Comparison of ENCODE assay signal across 7 mouse cellular contexts in the genomic region with DNA sequence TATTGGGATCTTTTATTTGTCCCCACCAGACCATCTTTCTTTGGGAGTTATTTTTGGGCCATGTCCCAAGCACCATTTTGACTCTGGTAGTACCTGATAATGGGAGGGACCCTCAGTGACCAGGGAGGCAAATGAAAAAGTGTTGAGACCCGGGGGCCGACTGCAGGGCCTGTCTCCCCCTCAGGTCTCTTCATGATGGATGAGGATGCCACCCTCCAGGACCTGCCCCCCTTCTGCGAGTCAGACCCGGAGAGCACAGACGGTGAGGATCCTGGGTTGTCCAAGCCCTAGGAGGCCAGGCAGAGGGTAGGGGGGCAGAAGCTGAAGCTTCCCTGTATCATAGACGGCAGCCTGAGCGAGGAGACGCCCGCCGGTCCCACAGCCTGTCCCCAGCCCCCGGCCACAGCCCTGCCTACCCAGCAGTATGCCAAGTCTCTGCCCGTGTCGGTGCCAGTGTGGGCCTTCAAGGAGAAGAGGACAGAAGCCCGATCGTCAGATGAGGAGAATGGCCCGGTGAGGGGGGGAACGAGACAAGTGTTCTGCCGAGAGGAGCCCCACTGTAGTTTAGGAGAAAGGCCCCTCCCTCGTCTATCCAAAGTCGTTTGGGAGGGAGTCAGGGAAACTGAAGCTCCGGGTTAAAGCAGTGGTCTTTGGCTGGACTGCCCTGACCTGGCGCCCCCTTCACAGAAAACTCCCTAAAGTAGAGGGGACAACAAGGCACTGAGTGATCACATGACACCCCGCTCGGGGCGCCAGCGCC. TPM values are rescaled to one million over a fixed set of nuclear protein-coding genes. Genes with fewer than 3 reads are reported as not detected.
DNase-seq lines count a peak whose midpoint lies in the region; ATAC-seq lines count a peak whose summit lies in the region.

No protein-coding gene starts in this region.

- no peak for ATAC-seq in lung, embryonic 15.5 days (ENCODE audit: borderline replicate concordance, extremely low read depth, low FRiP score, low TSS enrichment)
- ATAC-seq in intestine, embryonic 14.5 days (replicated peaks; ENCODE audit: low FRiP score, low TSS enrichment, low read depth), result no peak
- no peak for ATAC-seq in neural tube, embryonic 14.5 days (ENCODE audit: low read depth)
- ATAC-seq in frontal cortex, adult (ENCODE audit: low TSS enrichment), result no peak

- no peak for DNase-seq in lung, postnatal 14 days
- no peak for DNase-seq in intestine, embryonic 14.5 days (ENCODE audit: low spot score)
- no peak for DNase-seq in adrenal gland, postnatal 4 days (ENCODE audit: low spot score in 2 of 2)

- WGBS in lung, embryonic 15.5 days, result 19% methylated on average over 26 of the region's 26 CpGs
- WGBS in intestine, embryonic 14.5 days, result 34% methylated on average over 26 of the region's 26 CpGs
- 32% methylated on average over 25 of the region's 26 CpGs for WGBS in neural tube, embryonic 14.5 days

- H3K27ac ChIP-seq in lung, embryonic 15.5 days, result peak overlapping the region; percentile 98
- H3K27ac ChIP-seq in intestine, embryonic 14.5 days (ENCODE audit: low read depth), result peak overlapping the region; percentile 91
- peak overlapping the region; percentile 78 for H3K27ac ChIP-seq in neural tube, embryonic 14.5 days (ENCODE audit: low read depth, low read length)

- peak overlapping the region; percentile 97 for H3K4me2 ChIP-seq in lung, embryonic 15.5 days
- peak overlapping the region; percentile 82 for H3K4me2 ChIP-seq in intestine, embryonic 14.5 days (ENCODE audit: low read length)
- H3K4me2 ChIP-seq in neural tube, embryonic 14.5 days (ENCODE audit: low read depth, low read length), result peak overlapping the region; percentile 63

- H3K27me3 ChIP-seq in lung, embryonic 15.5 days, result no peaks in the 10 kb centered on the region
- H3K27me3 ChIP-seq in erythroblast, embryonic 14.5 days (ENCODE audit: control insufficient read depth), result no peaks in the 10 kb centered on the region
- no peaks in the 10 kb centered on the region for H3K27me3 ChIP-seq in intestine, embryonic 14.5 days (replicated peaks; ENCODE audit: control insufficient read depth, insufficient read depth, low read length)
- H3K27me3 ChIP-seq in neural tube, embryonic 14.5 days (ENCODE audit: control insufficient read depth, insufficient read depth, low read length), result no peaks in the 10 kb centered on the region

- peak overlapping the region; percentile 53 for H3K4me3 ChIP-seq in lung, embryonic 15.5 days
- peak overlapping the region; percentile 73 for H3K4me3 ChIP-seq in erythroblast, embryonic 14.5 days (replicated peaks)
- H3K4me3 ChIP-seq in intestine, embryonic 14.5 days (ENCODE audit: low read depth, low read length), result peak overlapping the region; percentile 47
- peak overlapping the region; percentile 33 for H3K4me3 ChIP-seq in neural tube, embryonic 14.5 days (ENCODE audit: low read depth, low read length)

- H3K36me3 ChIP-seq in lung, embryonic 15.5 days, result peaks cover 8% of the 10 kb centered on the region; the same call in 1 of the 2 replicates
- peaks cover 35% of the 10 kb centered on the region for H3K36me3 ChIP-seq in erythroblast, embryonic 14.5 days (ENCODE audit: control insufficient read depth)
- peaks cover 15% of the 10 kb centered on the region; the same call in 1 of the 2 replicates for H3K36me3 ChIP-seq in intestine, embryonic 14.5 days (ENCODE audit: control insufficient read depth, insufficient read depth, low read length)
- H3K36me3 ChIP-seq in neural tube, embryonic 14.5 days (ENCODE audit: control insufficient read depth, insufficient read depth, low read length), result 0 out of 2 replicates have a peak, but pooled peaks cover 2% of the 10 kb centered on the region

- H3K9me3 ChIP-seq in lung, embryonic 15.5 days, result no peaks in the 10 kb centered on the region
- H3K9me3 ChIP-seq in erythroblast, embryonic 14.5 days (ENCODE audit: control insufficient read depth, low read length), result no peaks in the 10 kb centered on the region
- no peaks in the 10 kb centered on the region for H3K9me3 ChIP-seq in intestine, embryonic 14.5 days (ENCODE audit: control insufficient read depth, low read length)
- H3K9me3 ChIP-seq in neural tube, embryonic 14.5 days (ENCODE audit: control insufficient read depth, low read length), result no peaks in the 10 kb centered on the region

- H3K4me1 ChIP-seq in lung, embryonic 15.5 days, result peaks cover 65% of the 10 kb centered on the region
- peaks cover 95% of the 10 kb centered on the region for H3K4me1 ChIP-seq in erythroblast, embryonic 14.5 days (ENCODE audit: control insufficient read depth)
- peaks cover 41% of the 10 kb centered on the region for H3K4me1 ChIP-seq in intestine, embryonic 14.5 days (replicated peaks; ENCODE audit: control insufficient read depth, insufficient read depth, low read length)
- H3K4me1 ChIP-seq in neural tube, embryonic 14.5 days (ENCODE audit: control insufficient read depth, insufficient read depth, low read length), result peaks cover 37% of the 10 kb centered on the region

- peak overlapping the region; percentile 69 for H3K9ac ChIP-seq in lung, embryonic 15.5 days
- peak overlapping the region; percentile 52 for H3K9ac ChIP-seq in intestine, embryonic 14.5 days (ENCODE audit: low read length)
- H3K9ac ChIP-seq in neural tube, embryonic 14.5 days (replicated peaks; ENCODE audit: low read depth, low read length), result peak overlapping the region; percentile 63

RNA-seq across cellular contexts. Expression of gene Pnkp, which starts 3.2 kb away (rescaled TPM):
- 37.6 and 37.9 TPM in 2 replicates for polyA plus RNA-seq in lung, embryonic 15.5 days (2015; fragmentation: Nextera tagmentation; extraction: Ambion mirVana)
- polyA plus RNA-seq in erythroblast, embryonic 14.5 days (2012), result 4.5 and 5.5 TPM in 2 replicates
- polyA plus RNA-seq in intestine, embryonic 14.5 days (2014; fragmentation: Nextera tagmentation; extraction: Ambion mirVana), result 26.4 and 29.7 TPM in 2 replicates
- 27.1 and 28.8 TPM in 2 replicates for polyA plus RNA-seq in neural tube, embryonic 14.5 days (2014; fragmentation: Nextera tagmentation; extraction: Ambion mirVana)
- 10 to 100 TPM; 50.8 to 54.6 TPM for total RNA-seq in adrenal gland, postnatal 4 days (2021)

RNA-seq across cellular contexts. Expression of gene Tbc1d17, which starts 4.9 kb away (rescaled TPM):
- polyA plus RNA-seq in lung, embryonic 15.5 days (2015; fragmentation: Nextera tagmentation; extraction: Ambion mirVana), result 71.3 and 74.4 TPM in 2 replicates
- polyA plus RNA-seq in erythroblast, embryonic 14.5 days (2012), result 7.7 and 10.0 TPM in 2 replicates
- 72.4 and 74.8 TPM in 2 replicates for polyA plus RNA-seq in intestine, embryonic 14.5 days (2014; fragmentation: Nextera tagmentation; extraction: Ambion mirVana)
- 92.5 and 96.4 TPM in 2 replicates for polyA plus RNA-seq in neural tube, embryonic 14.5 days (2014; fragmentation: Nextera tagmentation; extraction: Ambion mirVana)
- total RNA-seq in adrenal gland, postnatal 4 days (2021), result 10 to 100 TPM; 87.9 to 92.0 TPM

RNA-seq across cellular contexts. Expression of gene Akt1s1, which starts 5.0 kb away (rescaled TPM):
- 109 and 111 TPM in 2 replicates for polyA plus RNA-seq in lung, embryonic 15.5 days (2015; fragmentation: Nextera tagmentation; extraction: Ambion mirVana)
- polyA plus RNA-seq in erythroblast, embryonic 14.5 days (2012), result 33.5 and 36.8 TPM in 2 replicates
- polyA plus RNA-seq in intestine, embryonic 14.5 days (2014; fragmentation: Nextera tagmentation; extraction: Ambion mirVana), result 63.7 and 68.0 TPM in 2 replicates
- polyA plus RNA-seq in neural tube, embryonic 14.5 days (2014; fragmentation: Nextera tagmentation; extraction: Ambion mirVana), result 36.4 and 46.8 TPM in 2 replicates
- 100 to 1,000 TPM; 119 to 134 TPM for total RNA-seq in adrenal gland, postnatal 4 days (2021)

RNA-seq across cellular contexts. Expression of gene Ptov1, which starts 15.8 kb away (rescaled TPM):
- 371 and 398 TPM in 2 replicates for polyA plus RNA-seq in lung, embryonic 15.5 days (2015; fragmentation: Nextera tagmentation; extraction: Ambion mirVana)
- 7.3 and 8.9 TPM in 2 replicates for polyA plus RNA-seq in erythroblast, embryonic 14.5 days (2012)
- 318 and 338 TPM in 2 replicates for polyA plus RNA-seq in intestine, embryonic 14.5 days (2014; fragmentation: Nextera tagmentation; extraction: Ambion mirVana)
- 475 and 479 TPM in 2 replicates for polyA plus RNA-seq in neural tube, embryonic 14.5 days (2014; fragmentation: Nextera tagmentation; extraction: Ambion mirVana)
- total RNA-seq in adrenal gland, postnatal 4 days (2021), result 100 to 1,000 TPM; 385 to 394 TPM

RNA-seq across cellular contexts. Expression of gene Atf5, which starts 37.3 kb away (rescaled TPM):
- polyA plus RNA-seq in lung, embryonic 15.5 days (2015; fragmentation: Nextera tagmentation; extraction: Ambion mirVana), result 4.9 and 5.0 TPM in 2 replicates
- 9.7 and 12.0 TPM in 2 replicates for polyA plus RNA-seq in erythroblast, embryonic 14.5 days (2012)
- polyA plus RNA-seq in intestine, embryonic 14.5 days (2014; fragmentation: Nextera tagmentation; extraction: Ambion mirVana), result 2.4 and 3.0 TPM in 2 replicates
- 2.1 and 2.3 TPM in 2 replicates for polyA plus RNA-seq in neural tube, embryonic 14.5 days (2014; fragmentation: Nextera tagmentation; extraction: Ambion mirVana)
- total RNA-seq in adrenal gland, postnatal 4 days (2021), result 100 to 1,000 TPM in 1 of 2 experiments, 10 to 100 TPM in 1; 59.8 to 104 TPM
